Mouse (Mus musculus) brain, embryonic 14.5 days (tissue): ENCODE results near the gene Defb45.

Experiments used
- CTCF ChIP-seq: fragments of 200-500 bp; IDR thresholded peaks from 2 replicates; pipeline ENCODE4 v1.5.1; 2012; ENCODE audit warnings: inconsistent platforms, mild to moderate bottlenecking, moderate library complexity, borderline replicate concordance; ENCODE audit not compliant: insufficient read depth, insufficient read length; ENCODE audit errors: extremely low read depth
- POLR2A ChIP-seq: fragments of 200-500 bp; IDR thresholded peaks from 2 replicates; pipeline ENCODE4 v1.6.1; 2012; ENCODE audit warnings: mild to moderate bottlenecking, inconsistent platforms, borderline replicate concordance; ENCODE audit not compliant: poor library complexity, insufficient read depth, insufficient read length, severe bottlenecking; ENCODE audit errors: extremely low read depth

DNA sequence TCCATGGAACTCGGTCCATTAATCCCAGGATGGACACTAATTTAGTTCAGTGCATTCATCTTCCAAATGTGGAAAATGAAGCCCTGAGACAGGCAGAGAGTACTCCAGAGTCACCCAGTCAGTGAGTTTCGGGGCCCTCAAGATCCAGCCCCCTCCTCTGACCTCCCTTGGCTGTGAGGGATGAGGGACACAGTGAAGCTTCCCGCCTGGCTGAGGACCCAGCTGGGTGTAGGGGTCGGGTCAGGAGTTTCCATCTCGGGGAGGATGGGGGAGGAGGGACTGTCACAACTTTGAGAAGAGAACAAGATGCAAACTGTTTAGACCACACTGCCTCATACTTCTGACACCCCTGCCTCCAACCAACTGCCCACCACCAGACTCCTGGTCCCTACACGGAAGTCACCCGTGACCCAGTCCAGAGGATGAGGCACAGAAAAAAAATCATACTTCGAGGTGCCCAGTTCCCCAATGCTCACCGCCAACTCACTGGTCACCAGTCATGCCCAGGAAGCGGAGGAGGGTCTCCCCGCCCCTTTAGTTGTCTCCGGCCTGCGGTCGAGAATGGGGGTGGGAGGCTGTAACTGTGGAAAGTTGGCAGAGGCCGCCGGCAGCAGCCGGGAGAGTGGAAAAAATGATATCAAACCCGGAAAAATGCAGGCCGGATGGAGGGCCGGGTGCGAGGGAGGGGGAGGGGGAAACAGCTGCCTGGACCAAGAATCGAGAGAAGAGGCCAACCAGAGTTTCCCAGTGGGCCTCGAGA lies 37.2 kb upstream of the Defb45 start:
- TF ChIP-seq POLR2A (no peak), CTCF (no peak)
